Mouse (Mus musculus) ZHBTc4 (cell line): ENCODE results near the gene 4921524J17Rik.

Experiments used
- DNase-seq: peaks from one replicate; pipeline ENCODE4 v3.0.0-alpha.2; 2011; ENCODE audit warnings: low read depth, low spot score

4921524J17Rik gene

DNA sequence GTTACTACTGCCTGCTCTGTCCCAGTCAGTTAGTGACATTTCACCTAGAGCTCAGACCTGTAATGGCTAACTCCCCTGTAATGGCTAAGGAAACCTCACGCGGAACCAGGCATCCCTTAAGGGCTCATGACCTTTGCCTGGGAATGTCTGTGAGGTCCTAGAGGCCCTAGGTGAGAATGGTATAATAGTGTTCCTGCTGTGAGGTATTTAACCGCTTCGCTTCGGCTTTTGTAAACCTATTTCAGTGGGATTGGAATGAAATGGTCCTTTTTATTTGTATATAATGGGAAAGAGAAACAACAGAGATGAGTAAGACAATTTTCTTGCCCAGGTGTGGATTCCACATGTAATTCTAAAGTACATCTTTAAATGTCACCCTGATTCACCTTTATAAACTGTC, 8.9 kb upstream of the 4921524J17Rik start:
- DNase-seq = peak; percentile 94

DNA sequence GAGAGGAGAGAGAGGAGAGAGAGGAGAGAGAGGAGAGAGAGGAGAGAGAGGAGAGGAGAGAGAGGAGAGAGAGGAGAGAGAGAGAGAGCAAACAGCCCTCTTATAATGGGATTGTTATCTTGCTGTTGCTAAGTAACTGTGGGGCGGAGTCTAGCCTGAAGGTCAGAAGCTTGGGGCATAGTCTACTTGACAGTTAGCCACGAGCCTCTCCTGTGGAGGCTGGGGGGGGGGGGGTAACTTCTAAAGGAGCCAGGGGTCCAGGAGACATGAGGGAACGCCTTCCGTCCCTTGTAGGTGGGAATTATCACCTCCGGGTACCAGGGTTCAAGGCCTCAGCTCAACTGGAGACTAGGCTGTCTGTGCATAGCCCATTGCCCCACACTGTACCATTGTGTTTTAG, 3.1 kb upstream of the 4921524J17Rik start:
- DNase-seq = peak; percentile 66

DNA sequence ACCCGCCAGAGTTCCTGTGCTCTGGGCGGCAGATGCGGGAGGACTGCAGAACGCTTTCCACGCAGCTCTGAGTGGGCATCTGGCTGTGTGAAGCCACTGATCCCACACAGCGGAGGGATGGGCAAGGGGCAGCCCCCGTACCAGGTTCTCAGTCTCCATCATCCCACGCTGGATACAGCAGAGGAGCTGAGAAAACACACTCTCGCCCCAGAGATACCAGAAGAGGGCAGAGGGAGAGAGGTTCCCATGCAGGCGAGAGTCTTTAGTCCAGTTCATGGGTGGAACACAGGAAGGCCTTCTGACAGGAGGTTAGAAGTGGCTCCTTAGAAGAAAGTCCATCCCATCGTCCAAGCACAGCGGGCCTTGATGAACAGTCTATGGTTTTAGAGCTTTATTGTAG, 2.2 kb upstream of the 4921524J17Rik start:
- DNase-seq = no peak

DNA sequence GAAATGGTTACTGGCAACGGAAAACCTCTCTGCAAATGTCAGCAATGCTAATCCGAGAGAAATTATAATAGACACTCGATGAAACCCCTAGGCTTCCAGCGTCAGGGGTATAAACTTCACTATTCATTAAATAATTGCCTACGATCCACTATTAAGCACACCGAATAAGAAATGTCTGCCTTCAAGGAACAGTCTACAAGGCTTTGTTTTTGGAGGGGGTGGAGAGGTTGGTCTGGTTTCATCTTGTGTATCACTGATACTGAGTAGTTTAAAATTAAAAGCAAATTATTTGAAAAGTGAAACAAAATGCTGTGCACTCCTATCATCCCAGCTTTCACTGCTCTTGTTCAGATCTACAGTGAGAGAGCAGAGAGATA, 372 bp upstream of the 4921524J17Rik start:
- DNase-seq = no peak

DNA sequence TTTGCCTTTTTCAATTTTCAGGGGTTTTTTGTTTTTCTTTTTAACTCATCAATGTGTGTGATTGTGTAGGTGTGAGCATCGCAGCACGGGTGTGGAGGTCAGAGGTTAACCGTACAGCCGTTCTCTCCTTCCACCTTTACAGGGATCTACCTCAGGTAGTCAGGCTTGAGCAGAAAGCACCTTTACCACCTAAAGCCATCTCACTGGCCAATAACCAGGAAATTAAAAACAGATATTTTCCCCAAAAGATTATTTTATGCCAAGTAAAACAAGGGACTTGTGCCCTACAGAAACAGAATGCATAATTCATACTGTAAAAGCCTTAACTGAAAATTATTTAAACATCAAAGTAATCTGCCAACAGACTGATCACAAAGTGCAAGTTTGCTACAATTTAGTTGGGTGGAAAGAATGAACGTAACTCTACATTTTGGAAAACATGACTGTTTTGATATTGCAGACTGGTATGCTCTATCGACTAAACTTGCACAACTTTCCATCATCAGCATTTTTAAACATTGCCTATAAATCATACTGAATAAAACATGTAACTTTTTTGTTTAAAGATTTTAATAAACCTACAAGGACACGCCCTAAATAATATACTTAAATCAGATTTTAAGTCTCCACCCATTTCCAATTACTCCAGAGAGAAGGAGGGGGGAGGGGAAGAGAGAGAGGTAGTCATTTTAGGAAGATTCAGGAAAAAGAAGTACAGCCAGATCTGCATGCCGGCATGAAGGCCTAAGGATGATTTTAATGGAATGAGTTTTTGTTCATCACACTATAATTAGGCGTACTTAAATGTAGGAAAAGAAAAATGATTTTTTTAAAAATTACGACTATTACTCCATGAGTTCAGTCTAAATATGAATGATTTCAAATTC, 1.1 kb downstream of the 4921524J17Rik start:
- DNase-seq = peak; percentile 32

DNA sequence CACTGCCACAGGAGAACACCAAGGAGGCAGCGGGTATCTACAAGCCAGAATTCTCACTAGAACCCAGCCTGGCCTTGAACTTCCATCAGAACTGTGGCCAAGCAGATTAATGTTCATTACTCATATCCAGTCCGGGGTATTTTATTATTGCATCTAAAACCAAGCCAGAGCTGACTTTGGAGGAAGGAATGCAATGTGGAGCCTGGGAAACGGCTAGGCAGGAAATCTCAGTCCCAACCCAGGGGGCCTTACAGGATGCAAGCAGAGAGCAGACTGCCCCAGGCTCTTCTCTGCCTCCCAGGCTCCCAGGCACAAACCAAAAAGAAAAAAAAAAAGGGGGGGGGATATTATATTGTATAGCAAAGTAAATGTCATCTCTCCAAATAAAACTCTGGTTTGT, 1.8 kb downstream of the 4921524J17Rik start:
- DNase-seq = peak; percentile 70

DNA sequence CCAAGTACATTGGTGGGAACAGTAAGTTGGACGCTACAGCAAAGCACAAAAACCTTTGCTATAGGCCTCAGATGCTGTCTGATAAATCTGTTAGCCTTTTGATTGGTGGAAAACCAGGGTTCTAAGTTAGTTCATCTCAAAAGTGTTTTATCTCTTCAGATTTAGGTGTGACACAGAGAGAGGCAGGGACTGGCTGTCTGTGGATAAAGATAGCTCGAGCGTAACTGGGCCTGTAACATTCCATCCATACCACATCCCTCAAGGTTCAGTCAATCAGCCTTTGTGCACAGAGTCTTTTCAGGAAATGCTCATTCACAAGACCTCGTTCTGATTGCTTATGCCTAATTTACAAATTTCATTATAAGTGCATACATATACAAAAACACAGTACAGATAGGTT, 3.4 kb downstream of the 4921524J17Rik start:
- DNase-seq = peak; percentile 29

DNA sequence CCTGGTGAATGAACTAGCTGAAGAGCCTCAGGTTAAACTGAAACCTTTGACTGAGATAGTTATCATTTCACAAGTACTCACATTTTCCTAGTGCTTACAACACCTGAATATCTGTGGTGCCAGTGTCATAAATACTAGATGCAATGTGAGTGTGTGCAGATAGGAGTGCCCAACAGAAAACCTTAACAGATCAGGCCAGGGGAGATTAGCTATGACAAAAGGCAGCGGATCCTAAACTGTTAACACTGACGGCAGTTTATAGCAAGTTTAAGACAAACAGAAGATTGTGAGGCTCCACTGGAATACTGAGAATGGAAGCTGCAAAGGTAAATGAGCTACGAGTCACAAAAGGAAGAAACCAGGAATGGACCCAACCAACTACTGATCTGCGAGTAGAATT, 5.6 kb downstream of the 4921524J17Rik start:
- no peak for DNase-seq

DNA sequence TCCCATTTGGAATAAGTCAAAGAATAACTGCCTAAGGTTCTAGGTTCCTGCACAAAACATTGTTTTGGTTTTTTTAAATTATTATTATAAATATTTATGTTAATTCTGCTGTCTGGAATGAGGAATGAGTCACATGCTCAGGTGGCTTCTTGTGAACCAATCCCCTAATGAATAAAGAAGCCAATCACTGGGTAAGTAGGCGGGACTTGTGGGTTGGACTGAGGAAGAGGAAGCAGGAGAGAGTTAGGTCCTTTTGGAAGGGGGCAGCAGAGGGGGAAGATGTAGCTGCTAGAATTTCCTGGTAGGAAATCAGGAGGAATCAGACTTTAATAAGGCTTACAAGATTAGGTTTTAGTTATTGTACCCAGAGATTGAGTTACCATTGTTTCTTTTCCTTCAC, 11.3 kb downstream of the 4921524J17Rik start:
- peak; percentile 71 for DNase-seq

DNA sequence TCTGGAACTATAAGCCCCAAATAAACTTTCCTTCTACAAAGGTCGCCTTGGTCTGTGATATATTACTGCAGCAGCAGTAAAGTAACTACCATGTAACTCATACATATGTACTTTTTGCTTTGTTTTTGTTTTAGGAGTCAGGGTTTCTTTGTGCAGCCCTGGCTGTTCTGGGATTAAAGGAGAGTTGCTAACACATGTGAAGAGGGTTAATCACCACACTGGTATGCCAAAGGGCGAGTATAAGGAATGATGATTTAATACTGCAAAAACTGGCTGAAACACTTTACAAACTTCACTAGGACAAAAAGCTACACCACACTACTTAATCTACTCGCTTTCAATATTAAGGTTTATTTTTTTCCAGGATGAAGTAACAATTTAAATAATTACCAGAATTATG, 24.1 kb downstream of the 4921524J17Rik start:
- DNase-seq = no peak

DNA sequence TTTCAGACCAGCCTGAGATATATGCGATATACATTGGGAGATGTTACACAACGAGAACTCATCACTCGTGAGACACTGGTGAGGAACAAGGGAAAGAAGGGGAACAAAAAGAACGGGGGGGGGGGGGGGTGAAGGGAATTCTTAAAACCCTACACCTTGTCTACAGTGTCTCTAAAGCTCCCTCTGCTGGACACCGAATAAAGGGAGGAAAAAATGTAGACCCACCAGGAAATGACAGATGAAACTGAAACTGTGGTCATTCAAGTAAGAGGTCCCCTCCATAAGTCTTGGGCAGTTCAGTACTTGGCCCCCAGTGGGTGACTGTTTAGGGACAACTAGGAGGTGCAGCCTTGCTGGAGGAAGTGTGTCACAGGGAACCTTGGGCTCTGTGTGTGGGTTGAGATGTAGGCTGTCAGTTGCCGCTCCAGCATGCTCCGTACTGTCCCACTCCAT, 24.6 kb downstream of the 4921524J17Rik start:
- DNase-seq = peak; percentile 55

DNA sequence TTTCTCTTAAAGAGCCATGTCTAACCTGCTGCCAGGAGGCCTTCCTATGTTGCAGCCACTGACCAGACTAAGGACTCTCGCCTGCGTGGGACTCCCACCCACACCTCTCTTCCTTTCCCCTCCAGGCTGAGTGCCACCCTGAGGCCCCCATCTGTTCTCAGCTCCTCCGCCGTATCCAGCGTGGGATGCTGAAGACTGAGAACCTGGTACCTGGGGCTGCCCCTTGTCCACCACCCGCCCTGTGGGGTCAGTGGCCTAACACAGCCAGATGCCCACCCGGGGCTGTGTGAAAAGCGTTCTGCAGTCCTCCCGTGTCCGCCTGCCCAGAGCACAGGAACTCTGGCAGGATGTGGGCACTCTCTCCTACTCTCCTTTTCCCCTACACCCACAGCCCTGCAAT, 26.7 kb downstream of the 4921524J17Rik start:
- DNase-seq = no peak

DNA sequence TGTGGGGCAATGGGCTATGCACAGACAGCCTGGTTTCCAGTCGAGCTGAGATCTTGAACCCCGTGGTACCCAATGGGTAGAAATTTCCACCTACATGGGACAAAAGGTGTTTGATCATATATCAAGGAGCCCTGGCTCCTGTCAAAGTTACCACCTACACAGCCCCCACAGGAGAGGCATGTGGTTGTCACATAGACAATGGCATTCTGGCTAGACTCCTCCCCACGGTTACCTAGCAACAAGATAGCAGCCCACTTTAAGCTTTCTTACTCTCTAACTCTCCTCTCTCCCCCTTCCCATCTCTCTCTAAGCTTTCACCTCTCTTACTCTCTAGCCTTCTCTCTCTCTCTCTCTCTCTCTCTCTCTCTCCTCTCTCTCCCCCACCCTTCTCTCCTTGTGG, 27.2 kb downstream of the 4921524J17Rik start:
- DNase-seq = peak; percentile 48

DNA sequence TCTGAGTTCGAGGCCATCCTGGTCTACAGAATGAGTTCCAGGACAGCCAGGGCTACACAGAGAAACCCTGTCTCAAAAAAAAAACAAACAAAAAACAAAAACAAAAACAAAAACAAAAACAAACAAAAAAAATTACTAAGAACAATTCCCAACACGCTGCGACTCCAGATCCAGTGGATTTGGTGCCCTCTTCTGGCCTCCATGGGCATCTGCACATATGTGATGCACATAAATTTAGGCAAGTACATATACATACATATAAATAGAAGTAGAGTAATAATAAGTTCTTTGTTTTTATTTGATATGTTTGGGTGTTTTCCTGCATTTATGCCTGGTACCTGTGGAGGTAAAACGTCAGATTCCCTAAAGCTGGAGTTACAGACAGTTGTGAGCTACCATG, 34.1 kb downstream of the 4921524J17Rik start:
- peak; percentile 56 for DNase-seq

DNA sequence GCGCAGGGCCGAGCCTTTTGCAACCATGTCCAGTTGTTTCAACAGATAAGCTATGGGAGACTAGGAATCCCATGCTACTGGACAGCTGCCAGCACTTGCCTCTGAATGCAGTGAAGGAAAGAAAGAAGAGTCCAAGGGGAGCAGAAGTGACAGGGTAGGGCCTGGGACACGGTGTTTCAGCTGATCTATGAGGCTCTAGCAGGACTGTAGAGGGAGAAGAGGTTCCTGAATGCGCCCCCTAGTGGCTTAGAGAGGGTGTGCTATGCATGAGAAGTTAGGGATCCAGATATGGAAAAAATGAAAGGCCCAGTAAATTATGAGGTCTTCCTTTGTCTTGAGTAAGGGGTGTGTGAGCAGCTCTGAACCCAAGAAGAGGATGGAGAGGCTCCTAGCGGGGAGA, 35.1 kb downstream of the 4921524J17Rik start:
- peak; percentile 77 for DNase-seq

DNA sequence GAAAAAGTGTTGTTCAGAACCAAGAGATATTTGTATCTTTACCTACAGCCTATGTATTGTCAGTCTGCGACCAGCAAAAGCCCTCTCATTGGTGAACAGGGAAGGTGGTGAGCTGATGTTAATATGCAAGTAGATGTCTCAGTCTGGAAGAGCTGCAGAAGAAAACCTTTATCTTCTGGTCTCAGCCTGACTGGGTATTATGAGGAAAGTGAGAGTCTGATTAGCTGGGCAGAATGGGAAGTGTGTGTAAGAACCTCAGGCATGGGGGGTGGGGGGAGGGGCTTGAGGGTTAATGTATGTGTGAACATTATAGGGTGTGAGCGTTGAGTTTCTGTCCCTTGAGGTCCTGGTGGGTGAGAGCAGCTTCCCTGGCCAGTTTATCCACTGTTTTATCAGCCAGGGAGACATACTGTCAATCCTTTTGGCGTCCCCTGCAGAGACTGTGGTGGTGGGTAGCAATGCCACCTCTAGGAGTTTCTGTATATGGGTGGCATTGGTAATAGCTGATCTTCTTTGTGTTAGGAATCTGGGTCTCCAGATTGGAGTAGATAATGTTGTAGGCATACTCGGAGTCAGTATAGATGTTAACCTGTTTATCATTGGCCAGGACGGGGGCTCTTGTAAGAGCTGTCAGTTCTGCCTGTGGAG, 36.1 kb downstream of the 4921524J17Rik start:
- no peak for DNase-seq

DNA sequence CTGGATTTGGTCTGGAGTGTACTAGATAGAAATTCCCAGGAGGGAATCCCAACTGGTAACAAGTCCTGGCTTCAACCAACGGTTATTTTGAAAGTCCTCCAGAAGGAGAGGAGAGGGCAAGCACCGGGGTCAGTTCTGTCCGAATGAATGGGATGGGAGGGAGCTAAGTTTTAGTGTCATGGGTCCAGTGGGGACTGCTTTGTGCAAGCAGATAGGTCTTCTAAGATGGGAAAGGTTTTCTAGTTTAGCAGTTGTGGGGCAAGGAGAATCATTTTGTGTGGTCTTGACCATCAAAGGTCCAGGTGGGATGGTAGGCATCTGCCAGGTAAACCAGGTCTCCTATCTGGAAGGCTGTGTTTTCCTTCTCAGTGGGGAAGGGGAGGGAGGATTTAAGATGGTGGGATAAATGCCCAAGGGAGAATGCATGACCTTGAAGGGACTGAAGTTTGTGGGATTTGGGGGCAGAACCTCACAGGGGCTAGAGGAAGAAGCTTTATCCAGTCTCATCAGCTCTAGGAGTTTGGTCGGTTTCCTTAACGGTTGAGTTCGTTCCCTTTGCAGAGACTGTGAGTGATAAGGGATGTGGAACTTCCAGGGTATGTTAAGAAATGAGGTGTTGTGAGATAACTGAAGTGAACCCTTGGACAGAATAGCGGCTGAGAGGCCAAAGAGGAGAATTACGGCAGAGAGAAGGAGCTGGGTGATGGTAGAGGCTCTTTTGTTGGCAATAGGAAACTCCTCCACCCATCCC, 36.8 kb downstream of the 4921524J17Rik start:
- DNase-seq = no peak

DNA sequence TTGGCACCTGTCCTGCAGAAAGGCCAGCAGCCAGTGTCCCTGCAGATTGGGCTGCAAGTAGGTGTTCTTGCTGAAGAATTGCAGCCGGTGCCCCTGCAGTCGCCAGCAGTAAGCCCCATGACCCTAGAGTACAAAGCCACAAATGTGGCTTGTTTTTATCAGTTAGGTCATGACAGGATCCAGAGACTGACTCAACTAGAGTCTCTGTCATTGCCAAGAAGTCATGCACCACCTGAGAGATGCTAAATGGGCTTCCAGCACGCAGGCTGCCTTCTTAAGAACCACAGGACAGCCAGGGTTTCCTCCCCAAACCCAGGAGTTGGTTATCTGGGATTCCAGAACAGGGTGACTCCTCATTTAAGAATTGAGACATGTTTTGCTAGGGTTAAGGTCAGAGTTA, 37.6 kb downstream of the 4921524J17Rik start:
- DNase-seq = no peak

DNA sequence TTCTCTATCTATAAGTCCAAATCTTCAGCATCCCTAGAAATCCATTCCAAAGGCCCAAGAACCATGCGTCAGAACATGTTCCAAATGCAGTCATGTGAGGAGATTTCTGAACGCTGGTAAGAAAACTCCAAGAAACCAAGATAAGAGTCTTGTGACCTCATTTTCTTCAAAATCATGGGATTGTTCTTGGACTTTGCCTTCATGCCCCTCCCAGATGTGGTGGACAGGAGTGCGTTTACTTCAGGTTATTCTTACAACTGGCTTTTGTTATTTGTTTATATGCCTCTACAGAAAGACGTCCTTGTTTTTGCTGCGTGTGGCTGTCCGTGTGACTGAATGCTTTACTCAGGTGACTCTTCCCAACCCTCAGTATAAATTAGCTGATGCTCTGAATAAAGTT, 39.4 kb downstream of the 4921524J17Rik start:
- no peak for DNase-seq

DNA sequence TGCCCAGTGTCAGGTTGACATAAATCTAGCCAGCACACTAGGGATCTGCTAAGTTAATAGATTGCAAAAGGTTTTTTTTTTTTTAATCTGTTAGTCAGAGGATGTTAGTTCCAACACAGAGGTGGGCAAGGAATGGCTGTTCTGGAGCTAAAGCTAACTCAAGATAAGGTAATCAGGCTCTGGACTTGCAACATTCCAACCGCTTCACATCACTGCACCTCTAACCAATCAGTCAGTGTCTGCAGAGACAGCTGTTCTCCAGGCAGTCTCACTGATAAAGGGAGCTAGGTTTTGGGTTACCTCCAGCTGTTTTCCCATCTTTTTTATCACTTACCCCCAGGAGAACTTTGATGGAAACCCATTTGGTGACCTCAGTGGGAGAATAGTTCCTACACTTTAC, 41.2 kb downstream of the 4921524J17Rik start:
- no peak for DNase-seq

DNA sequence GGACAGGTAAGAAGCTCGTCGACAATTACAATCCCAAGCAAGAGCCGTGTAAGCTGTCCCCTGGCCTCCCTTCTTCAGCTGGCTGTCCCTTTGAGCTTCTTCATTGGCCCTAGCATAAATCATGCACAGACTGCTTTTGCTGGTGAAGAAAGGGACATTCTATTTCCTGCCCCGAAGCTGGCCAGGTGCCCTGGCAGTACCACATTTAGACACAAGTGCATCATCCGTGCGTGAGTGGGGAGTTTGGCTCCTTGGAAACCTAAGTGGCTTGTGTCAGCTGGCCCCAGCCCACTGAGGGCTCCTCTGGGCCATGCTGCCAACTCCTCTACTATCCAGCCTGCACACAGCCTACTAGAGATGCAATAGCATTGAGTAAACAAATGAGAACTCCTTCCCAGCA, 46.4 kb downstream of the 4921524J17Rik start, which contains the start of gene Mylk3:
Mylk3 (minus strand) TSS at position 141 of the 400 bp plus-strand sequence.
- no peak for DNase-seq

DNA sequence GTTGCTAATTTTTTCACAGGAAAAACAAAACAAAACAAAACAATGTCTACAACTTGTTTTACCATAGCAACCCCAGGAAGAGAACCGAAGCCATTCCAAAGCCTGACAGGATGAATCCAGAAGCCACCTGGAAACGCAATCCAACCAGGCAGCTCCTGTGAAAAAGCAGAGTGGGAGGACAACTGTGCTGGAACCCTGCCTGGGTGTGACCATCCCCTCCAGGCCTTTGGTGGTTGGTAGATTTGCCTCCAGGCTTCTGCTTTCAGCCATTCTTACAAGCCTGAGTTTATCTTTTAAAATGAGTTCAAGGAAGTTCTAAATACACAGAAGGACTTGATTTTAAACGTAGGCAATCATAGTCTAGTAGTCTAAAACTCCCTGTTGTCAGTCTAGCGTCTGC, 50.7 kb downstream of the 4921524J17Rik start:
- DNase-seq = no peak
